Mouse (Mus musculus) liver, embryonic 13.5 days (tissue): Measurements from ENCODE around the gene Pcnx2. TPM values are rescaled to one million over a fixed set of nuclear protein-coding genes. Genes with fewer than 3 reads are reported as not detected.

ENCODE experiments used
- ATAC-seq: fragments of 200-750 bp; cut with Nextera tagmentation; 2 replicates; pipeline ENCODE4 v1.8.0; 2017; ENCODE audit warnings: low read depth, mild to moderate bottlenecking, moderate number of reproducible peaks, moderate library complexity
- DNase-seq: peaks from one replicate; pipeline ENCODE4 v3.0.0; 2022
- H3K27ac ChIP-seq: fragments of 300-500 bp; sonication (generic); 2 replicates; pipeline ENCODE4 v1.5.1; 2015; ENCODE audit warnings: moderate library complexity, mild to moderate bottlenecking, inconsistent platforms
- H3K27me3 ChIP-seq: fragments of 300-500 bp; sonication (generic); 2 replicates; pipeline ENCODE4 v1.6.1; 2015; ENCODE audit warnings: mild to moderate bottlenecking, inconsistent platforms
- H3K36me3 ChIP-seq: fragments of 300-500 bp; sonication (generic); 2 replicates; pipeline ENCODE4 v1.6.1; 2015; ENCODE audit warnings: mild to moderate bottlenecking, inconsistent platforms
- H3K4me1 ChIP-seq: fragments of 300-500 bp; sonication (generic); replicated peaks from 2 replicates; pipeline ENCODE4 v1.6.1; 2015; ENCODE audit warnings: inconsistent platforms
- H3K4me2 ChIP-seq: fragments of 300-500 bp; sonication (generic); 2 replicates; pipeline ENCODE4 v1.6.1; 2015; ENCODE audit warnings: inconsistent platforms, mild to moderate bottlenecking, moderate library complexity
- H3K4me3 ChIP-seq: fragments of 300-500 bp; sonication (generic); replicated peaks from 2 replicates; pipeline ENCODE4 v1.5.1; 2015; ENCODE audit warnings: mild to moderate bottlenecking, inconsistent platforms
- H3K9ac ChIP-seq: fragments of 300-500 bp; sonication (generic); 2 replicates; pipeline ENCODE4 v1.6.1; 2015; ENCODE audit warnings: mild to moderate bottlenecking, inconsistent platforms
- H3K9me3 ChIP-seq: fragments of 300-500 bp; sonication (generic); replicated peaks from 2 replicates; pipeline ENCODE4 v1.6.1; 2016; ENCODE audit warnings: inconsistent platforms
- WGBS: fragments of 180-500 bp; shearing (Covaris S2); methylation state at CpG from one replicate; pipeline ENCODE4 v1.1.7; 2015; ENCODE audit not compliant: insufficient replicate concordance; 5-methylcytosine and 5-hydroxymethylcytosine counted together
- polyA plus RNA-seq: library from polyadenylated mRNA; unstranded; fragments of >200 nt; fragmentation: Nextera tagmentation; extraction: Ambion mirVana; gene quantifications from 2 replicates; pipeline ENCODE4 v1.2.1, GENCODE M21; 2015

The Pcnx2 gene
- polyA plus RNA-seq, 1 experiment from 2014 or later = 0.27 TPM

DNA sequence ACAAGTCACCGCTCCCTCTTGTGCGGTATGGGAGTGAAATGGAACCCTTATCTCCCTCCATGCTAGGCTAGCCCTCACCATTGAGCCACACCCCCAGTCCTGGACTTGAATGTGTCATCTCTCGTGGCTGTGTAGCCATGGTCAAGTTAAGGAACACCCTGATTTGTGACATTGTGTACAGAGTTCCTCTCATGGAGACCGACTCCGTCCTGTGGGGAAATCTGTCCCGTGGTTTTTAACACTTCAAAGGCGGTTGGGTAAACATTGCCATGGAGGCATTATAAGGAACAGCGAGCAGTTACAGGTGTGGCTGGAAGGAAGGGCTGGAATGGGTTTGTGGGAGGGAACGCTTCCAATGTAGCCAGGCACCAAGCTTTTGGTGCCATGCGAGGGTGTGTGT lies 18.9 kb upstream of the Pcnx2 start:
- no peak for ATAC-seq
- H3K27ac ChIP-seq = no peak overlapping the region
- no peak overlapping the region for H3K4me2 ChIP-seq
- no peaks in the 10 kb centered on the region for H3K4me1 ChIP-seq
- no peaks in the 10 kb centered on the region for H3K9me3 ChIP-seq
- H3K36me3 ChIP-seq = no peaks in the 10 kb centered on the region
- H3K9ac ChIP-seq = no peak overlapping the region
- 50% methylated on average over 10 of the region's 10 CpGs for WGBS
- peaks cover 23% of the 10 kb centered on the region for H3K27me3 ChIP-seq
- no peak for DNase-seq
- no peak overlapping the region for H3K4me3 ChIP-seq

DNA sequence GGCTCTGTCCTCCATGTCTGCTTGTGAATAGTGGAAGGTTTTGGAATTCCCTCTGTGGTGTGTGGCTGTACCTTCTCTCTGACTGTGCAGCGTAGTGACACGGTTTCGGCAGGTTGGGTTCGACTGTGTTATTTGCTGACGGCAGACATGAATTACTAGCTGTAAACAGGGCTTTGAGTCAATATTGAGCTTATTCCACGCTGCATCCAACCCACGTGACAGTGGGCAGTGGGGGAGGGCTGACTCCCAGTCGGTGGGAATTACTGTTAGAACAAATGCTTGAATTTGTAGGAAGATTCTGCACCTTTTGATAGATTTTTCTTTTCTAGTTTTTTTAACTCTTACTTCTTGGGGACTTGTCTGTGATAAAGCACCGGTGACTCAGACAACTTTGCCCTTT lies 16.3 kb upstream of the Pcnx2 start:
- H3K4me3 ChIP-seq = no peak overlapping the region
- DNase-seq (no peak), ATAC-seq (no peak)
- no peaks in the 10 kb centered on the region for H3K36me3 ChIP-seq
- 0 out of 2 replicates have a peak, but pooled peaks cover 10% of the 10 kb centered on the region for H3K4me1 ChIP-seq
- no peak overlapping the region for H3K4me2 ChIP-seq
- no peaks in the 10 kb centered on the region for H3K9me3 ChIP-seq
- WGBS = 70% methylated on average over 9 of the region's 9 CpGs
- H3K27ac ChIP-seq = no peak overlapping the region
- H3K9ac ChIP-seq = no peak overlapping the region
- H3K27me3 ChIP-seq = peaks cover 50% of the 10 kb centered on the region

DNA sequence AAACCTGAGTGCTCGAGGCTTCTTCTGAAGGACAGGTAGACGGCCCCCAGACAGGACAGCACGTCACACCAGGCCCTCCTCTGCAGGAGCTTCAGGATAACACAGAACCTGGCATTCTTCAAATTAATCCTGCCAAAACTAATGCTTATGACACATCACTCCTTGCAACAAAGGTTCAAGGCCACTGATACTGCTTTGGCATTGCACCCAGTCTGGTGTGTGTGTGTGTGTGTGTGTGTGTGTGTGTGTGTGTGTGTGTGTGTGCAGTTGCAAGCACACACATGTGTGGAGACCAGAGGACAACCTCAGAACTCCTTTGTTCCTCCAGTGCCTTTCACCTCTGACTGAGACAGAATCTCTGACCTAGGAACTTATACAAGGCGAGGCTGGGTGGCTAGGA lies 15.1 kb upstream of the Pcnx2 start:
- 0 out of 2 replicates have a peak, but pooled peaks cover 10% of the 10 kb centered on the region for H3K4me1 ChIP-seq
- DNase-seq (no peak), ATAC-seq (no peak)
- no peaks in the 10 kb centered on the region for H3K36me3 ChIP-seq
- peaks cover 59% of the 10 kb centered on the region for H3K27me3 ChIP-seq
- H3K9ac ChIP-seq = no peak overlapping the region
- H3K4me3 ChIP-seq = no peak overlapping the region
- no peak overlapping the region for H3K4me2 ChIP-seq
- WGBS = 60% methylated on average over 4 of the region's 4 CpGs
- H3K9me3 ChIP-seq = no peaks in the 10 kb centered on the region
- no peak overlapping the region for H3K27ac ChIP-seq

DNA sequence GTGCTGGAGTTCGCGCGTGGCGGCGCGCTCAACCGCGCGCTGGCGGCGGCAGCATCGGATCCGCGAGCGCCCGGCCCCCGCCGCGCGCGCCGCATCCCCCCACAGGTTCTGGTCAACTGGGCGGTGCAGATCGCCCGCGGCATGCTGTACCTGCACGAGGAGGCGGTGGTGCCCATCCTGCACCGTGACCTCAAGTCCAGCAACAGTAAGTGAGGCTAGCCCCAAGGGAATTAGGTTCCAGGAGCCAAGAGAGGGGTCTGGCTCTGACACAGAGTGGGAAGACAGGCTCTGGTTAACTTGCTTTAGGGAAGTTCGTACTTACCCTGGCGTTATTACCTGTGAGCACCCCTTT lies 13.1 kb upstream of the Pcnx2 start:
- H3K27me3 ChIP-seq = peaks cover 59% of the 10 kb centered on the region
- no peaks in the 10 kb centered on the region for H3K9me3 ChIP-seq
- H3K4me2 ChIP-seq = peak overlapping the region; percentile 67
- WGBS = 5% methylated on average over 31 of the region's 31 CpGs
- no peak for DNase-seq
- H3K9ac ChIP-seq = no peak overlapping the region
- 0 out of 2 replicates have a peak, but pooled peaks cover 10% of the 10 kb centered on the region for H3K4me1 ChIP-seq
- no peak overlapping the region for H3K27ac ChIP-seq
- H3K4me3 ChIP-seq = peak overlapping the region; percentile 46
- H3K36me3 ChIP-seq = no peaks in the 10 kb centered on the region
- no peak for ATAC-seq

DNA sequence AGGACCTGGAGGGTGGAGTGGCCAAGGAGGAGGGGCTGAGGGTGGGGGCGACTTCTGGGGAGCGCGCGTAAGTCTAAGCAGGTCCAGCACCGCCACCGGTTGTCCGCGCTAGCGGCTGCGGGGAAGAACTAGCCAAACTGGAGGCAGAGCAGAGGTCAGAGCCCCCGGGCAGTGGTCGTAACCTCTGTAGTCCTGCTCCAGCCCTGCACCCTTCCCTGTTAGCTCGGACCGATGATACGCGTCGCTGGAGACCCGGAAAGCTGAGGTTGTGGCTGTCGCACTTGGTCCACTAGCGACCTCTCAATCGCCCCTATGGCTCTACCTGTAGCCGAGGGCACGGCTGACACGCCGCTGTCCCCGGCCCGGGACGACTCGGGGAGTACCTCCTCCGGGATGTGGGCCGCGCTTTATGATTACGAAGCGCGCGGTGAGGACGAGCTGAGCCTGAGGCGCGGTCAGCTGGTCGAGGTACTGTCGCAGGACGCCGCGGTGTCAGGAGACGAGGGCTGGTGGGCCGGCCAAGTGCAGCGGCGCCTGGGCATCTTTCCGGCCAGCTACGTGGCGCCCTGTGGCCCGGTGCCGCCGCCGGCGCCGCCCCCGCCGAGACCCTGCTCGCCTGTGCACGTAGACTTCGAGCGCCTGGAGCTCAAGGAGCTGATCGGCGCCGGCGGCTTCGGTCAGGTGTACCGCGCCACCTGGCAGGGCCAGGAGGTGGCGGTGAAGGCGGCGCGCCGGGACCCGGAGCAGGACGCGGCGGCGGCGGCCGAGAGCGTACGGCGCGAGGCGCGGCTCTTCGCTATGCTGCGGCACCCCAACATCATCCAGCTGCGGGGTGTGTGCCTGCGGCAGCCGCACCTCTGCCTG lies 12.5 kb upstream of the Pcnx2 start, which contains the start of gene Map3k21:
Gene Map3k21, plus strand, starts transcription at position 86 of the 864 bp plus-strand sequence.
- peak; percentile 37 for ATAC-seq
- Histone ChIP-seq H3K27me3 (peaks cover 59% of the 10 kb centered on the region), H3K27ac (no peak within 1 kb of the TSS), H3K9me3 (no peaks in the 10 kb centered on the region), H3K4me1 (0 out of 2 replicates have a peak, but pooled peaks cover 10% of the 10 kb centered on the region), H3K4me2 (peak within 1 kb of the TSS; percentile 67), H3K36me3 (no peaks in the 10 kb centered on the region), H3K4me3 (peak within 1 kb of the TSS; percentile 46), H3K9ac (no peak within 1 kb of the TSS)
- WGBS = 1% methylated on average over 93 of the region's 93 CpGs
- DNase-seq = no peak

DNA sequence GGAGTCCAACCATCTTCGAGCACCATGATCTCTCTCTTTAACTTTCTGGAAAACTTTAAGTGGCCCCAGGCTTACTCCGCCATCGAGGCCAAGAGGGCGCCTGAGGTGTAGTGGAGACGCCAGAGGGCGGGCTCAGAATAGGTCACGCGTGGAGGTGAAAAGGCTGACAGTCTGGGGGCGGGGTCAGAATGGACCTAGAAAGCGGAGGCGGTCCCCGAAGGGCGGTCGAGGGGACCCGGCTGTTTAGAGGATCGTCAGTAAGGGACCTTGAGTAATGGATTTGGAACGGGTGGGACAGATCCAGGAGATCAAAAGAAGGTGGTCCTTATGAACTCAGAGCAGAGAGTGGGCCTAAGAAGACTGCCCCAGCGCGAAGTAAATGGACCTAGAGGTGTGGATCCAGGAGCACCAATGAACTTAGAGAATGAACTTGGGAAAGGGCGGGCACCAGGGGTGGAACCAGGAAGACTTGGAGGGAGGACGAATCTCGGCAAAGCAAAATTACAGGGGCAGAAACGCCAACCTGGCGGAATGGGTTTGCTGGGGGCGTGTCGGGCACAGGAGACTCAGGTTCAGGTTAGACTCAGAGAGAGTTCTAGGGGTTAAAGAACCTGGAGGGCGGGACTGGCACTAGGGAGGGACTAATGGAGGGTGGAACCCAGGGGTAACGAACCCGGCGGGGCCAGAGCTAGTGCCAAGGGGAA lies 11.7 kb upstream of the Pcnx2 start:
- Histone ChIP-seq H3K9ac (no peak overlapping the region), H3K36me3 (no peaks in the 10 kb centered on the region), H3K9me3 (no peaks in the 10 kb centered on the region), H3K27ac (no peak overlapping the region), H3K4me3 (peak overlapping the region; percentile 46), H3K27me3 (peaks cover 59% of the 10 kb centered on the region), H3K4me1 (0 out of 2 replicates have a peak, but pooled peaks cover 10% of the 10 kb centered on the region), H3K4me2 (peak overlapping the region; percentile 67)
- peak; percentile 44 for ATAC-seq
- 5% methylated on average over 30 of the region's 30 CpGs for WGBS
- DNase-seq = no peak

DNA sequence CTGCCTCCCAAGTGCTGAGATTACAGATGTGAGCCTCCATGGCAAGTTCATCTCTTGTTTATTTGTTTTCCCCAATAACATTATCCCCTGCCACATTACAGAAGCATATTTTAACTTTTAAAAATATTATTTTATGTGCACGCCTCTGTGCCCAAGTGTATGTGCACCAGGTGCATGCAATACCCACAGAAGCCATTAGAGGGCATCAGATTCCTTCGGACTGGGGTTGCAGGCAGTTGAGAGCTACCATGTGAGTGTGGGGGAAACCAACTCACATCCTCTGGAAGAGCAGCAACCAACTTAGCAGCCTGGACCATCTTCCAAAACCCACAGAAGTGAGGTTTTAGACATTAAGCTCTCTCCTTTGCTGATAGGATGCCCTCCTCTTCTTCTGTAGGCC lies 9.2 kb upstream of the Pcnx2 start:
- no peak for ATAC-seq
- Histone ChIP-seq H3K4me2 (no peak overlapping the region), H3K27ac (no peak overlapping the region), H3K4me3 (no peak overlapping the region), H3K4me1 (0 out of 2 replicates have a peak, but pooled peaks cover 10% of the 10 kb centered on the region), H3K9me3 (no peaks in the 10 kb centered on the region), H3K27me3 (peaks cover 44% of the 10 kb centered on the region), H3K9ac (no peak overlapping the region), H3K36me3 (no peaks in the 10 kb centered on the region)
- WGBS = 55% methylated on average over 2 of the region's 2 CpGs
- no peak for DNase-seq

DNA sequence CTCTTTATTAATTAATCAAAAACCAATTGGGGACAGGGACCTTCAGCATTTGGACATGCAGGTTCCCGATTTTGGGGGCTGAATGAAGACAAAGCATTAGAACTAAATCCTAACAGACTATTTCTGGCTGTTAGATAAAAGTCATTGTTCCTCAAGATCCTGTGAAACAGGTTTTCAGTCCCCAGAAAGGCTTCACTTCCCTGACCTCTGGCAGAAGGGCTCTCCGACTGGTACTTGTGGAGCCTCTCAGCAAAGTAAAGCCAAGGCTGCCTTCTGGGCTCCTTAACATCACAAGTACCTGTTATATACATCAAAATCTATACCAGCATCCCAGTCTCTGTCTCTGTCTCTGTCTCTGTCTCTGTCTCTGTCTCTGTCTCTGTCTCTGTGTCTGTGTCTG lies 7.2 kb upstream of the Pcnx2 start:
- Histone ChIP-seq H3K27me3 (peaks cover 24% of the 10 kb centered on the region), H3K4me3 (no peak overlapping the region), H3K27ac (no peak overlapping the region), H3K36me3 (no peaks in the 10 kb centered on the region), H3K4me2 (no peak overlapping the region), H3K9me3 (no peaks in the 10 kb centered on the region), H3K9ac (no peak overlapping the region), H3K4me1 (0 out of 2 replicates have a peak, but pooled peaks cover 1% of the 10 kb centered on the region)
- WGBS = 54% methylated on average over 2 of the region's 2 CpGs
- DNase-seq (no peak), ATAC-seq (no peak)

DNA sequence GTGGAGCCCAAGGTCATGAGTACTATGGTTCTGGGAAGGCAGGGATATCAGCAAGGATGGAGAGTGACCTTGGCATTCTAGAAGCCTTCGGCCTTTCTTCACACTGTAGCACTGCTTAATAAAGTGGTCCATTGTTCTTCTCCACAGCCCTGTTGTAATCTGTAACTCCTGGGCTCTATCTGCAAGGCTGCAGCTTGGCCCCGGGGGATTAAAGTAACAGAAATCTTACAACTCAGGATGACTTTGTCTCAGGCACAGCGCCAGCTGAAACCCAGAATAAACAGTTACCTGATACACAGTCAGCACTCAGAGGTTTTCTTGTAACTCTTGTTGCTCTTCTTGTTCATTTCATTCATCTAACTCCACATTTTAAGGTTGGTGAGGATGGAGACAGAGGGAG lies 4.4 kb upstream of the Pcnx2 start:
- no peaks in the 10 kb centered on the region for H3K9me3 ChIP-seq
- H3K27ac ChIP-seq = no peak overlapping the region
- H3K4me3 ChIP-seq = no peak overlapping the region
- H3K4me2 ChIP-seq = no peak overlapping the region
- no peak for ATAC-seq
- H3K9ac ChIP-seq = no peak overlapping the region
- 0 out of 2 replicates have a peak, but pooled peaks cover 6% of the 10 kb centered on the region for H3K4me1 ChIP-seq
- DNase-seq = no peak
- H3K27me3 ChIP-seq = peaks cover 15% of the 10 kb centered on the region
- WGBS = 49% methylated on average over 3 of the region's 3 CpGs
- H3K36me3 ChIP-seq = no peaks in the 10 kb centered on the region

DNA sequence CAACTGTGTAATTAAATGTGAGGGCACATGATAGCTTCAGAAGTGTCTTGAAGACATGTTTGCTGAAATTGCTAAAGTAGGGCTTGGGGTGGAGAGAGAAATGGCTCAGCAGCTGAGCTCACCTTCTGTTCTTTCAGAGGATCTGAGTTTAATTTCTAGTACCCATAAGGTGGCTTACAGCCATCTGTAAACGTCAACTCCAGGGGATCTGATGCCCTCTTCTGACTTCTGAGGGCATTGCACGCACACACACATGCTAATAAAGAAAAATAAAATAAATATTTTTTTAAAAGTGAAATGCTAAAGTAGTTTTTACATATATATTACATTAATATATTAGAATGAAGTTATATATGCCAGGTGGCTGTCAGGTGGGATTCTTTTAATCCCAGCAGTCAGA lies 3.0 kb upstream of the Pcnx2 start:
- WGBS = 26% methylated on average over 2 of the region's 2 CpGs

DNA sequence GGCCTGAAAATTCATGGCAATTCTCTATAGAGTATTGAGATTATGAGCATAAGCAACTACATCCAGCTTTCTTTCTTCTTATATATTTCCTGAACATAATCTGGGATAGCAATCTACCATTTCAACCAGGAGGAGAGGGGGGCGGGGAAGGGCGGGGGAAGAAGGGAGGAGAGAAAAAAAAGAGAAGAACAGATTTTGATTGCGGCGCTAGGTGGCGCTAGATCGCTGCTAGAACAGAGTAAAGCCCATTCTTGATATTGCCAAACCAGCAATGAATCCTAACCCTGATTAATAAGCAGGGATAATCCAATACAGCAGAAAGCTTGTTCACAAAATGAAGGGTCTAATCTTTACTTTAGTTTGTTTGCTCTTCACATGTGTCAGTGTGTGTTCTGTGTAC lies 782 bp upstream of the Pcnx2 start:
- Histone ChIP-seq H3K27ac (no peak overlapping the region), H3K36me3 (no peaks in the 10 kb centered on the region), H3K4me2 (no peak overlapping the region), H3K4me3 (no peak overlapping the region), H3K9ac (no peak overlapping the region), H3K9me3 (no peaks in the 10 kb centered on the region), H3K27me3 (peaks cover 41% of the 10 kb centered on the region), H3K4me1 (0 out of 2 replicates have a peak, but pooled peaks cover 6% of the 10 kb centered on the region)
- 0% methylated on average over 6 of the region's 6 CpGs for WGBS
- DNase-seq = no peak
- ATAC-seq = no peak

More for the DNA sequence above, 3.0 kb upstream of the Pcnx2 start:
- Histone ChIP-seq H3K27ac (no peak overlapping the region), H3K4me3 (no peak overlapping the region), H3K4me1 (0 out of 2 replicates have a peak, but pooled peaks cover 6% of the 10 kb centered on the region), H3K27me3 (peaks cover 29% of the 10 kb centered on the region), H3K36me3 (no peaks in the 10 kb centered on the region), H3K9me3 (no peaks in the 10 kb centered on the region), H3K4me2 (no peak overlapping the region), H3K9ac (no peak overlapping the region)
- no peak for ATAC-seq
- DNase-seq = no peak
